Mouse (Mus musculus): Measurements from ENCODE around the gene Sult1c2. TPM values are rescaled to one million over a fixed set of nuclear protein-coding genes. Genes with fewer than 3 reads are reported as not detected.
"Not testable (repeated sequence)": the region's sequence is repeated elsewhere in the genome, so short reads cannot be mapped to it uniquely, and the experiment has no call there.

The Sult1c2 gene
- polyA plus RNA-seq (2015; fragmentation: Nextera tagmentation; extraction: Ambion mirVana), result 0.93 and 2.1 TPM in 2 replicates

- Histone ChIP-seq H3K9me3 (ENCODE audit: control insufficient read depth) (no peaks in the 10 kb centered on the region), H3K27ac (ENCODE audit: low read depth, low read length) (no peak within 1 kb of the TSS), H3K36me3 (ENCODE audit: control insufficient read depth, insufficient read depth) (no peaks in the 10 kb centered on the region), H3K9ac (ENCODE audit: low read depth, low read length) (no peak within 1 kb of the TSS), H3K4me1 (replicated peaks; ENCODE audit: control insufficient read depth, insufficient read depth, low read length) (no peaks in the 10 kb centered on the region), H3K4me2 (replicated peaks; ENCODE audit: low read depth) (0 out of 2 replicates have a peak within 1 kb of the TSS, but pooled peaks have one; percentile 3), H3K27me3 (replicated peaks; ENCODE audit: control insufficient read depth, insufficient read depth, low read length) (no peaks in the 10 kb centered on the region), H3K4me3 (ENCODE audit: low read depth, low read length) (no peak within 1 kb of the TSS)
- WGBS, result 50% methylated on average over 4 of the region's 4 CpGs
- TF ChIP-seq CTCF (IDR thresholded peaks at IDR 0.05; ENCODE audit: low read depth), result no peak
- ATAC-seq, result peak; percentile 83
Observed at GRCm38 (mm10) chr17:53846206-53846605, at the start of gene Sult1c2. Sult1c2 (minus strand) TSS chr17:53846339.

- not testable (repeated sequence) for H3K36me3 ChIP-seq (ENCODE audit: control insufficient read depth, insufficient read depth); H3K27ac ChIP-seq (ENCODE audit: low read depth, low read length); ATAC-seq; H3K9ac ChIP-seq (ENCODE audit: low read depth, low read length); H3K4me3 ChIP-seq (ENCODE audit: low read depth, low read length); H3K9me3 ChIP-seq (ENCODE audit: control insufficient read depth); H3K4me2 ChIP-seq (replicated peaks; ENCODE audit: low read depth); H3K4me1 ChIP-seq (replicated peaks; ENCODE audit: control insufficient read depth, insufficient read depth, low read length); H3K27me3 ChIP-seq (replicated peaks; ENCODE audit: control insufficient read depth, insufficient read depth, low read length)
- WGBS, result 83% methylated on average over 7 of the region's 7 CpGs
Observed at GRCm38 (mm10) chr17:53879006-53879675, 33.0 kb upstream of the Sult1c2 start.

- no peaks in the 10 kb centered on the region for H3K36me3 ChIP-seq (ENCODE audit: control insufficient read depth, insufficient read depth)
- no peaks in the 10 kb centered on the region for H3K9me3 ChIP-seq (ENCODE audit: control insufficient read depth)
- H3K27me3 ChIP-seq (replicated peaks; ENCODE audit: control insufficient read depth, insufficient read depth, low read length), result no peaks in the 10 kb centered on the region
- no peaks in the 10 kb centered on the region for H3K4me1 ChIP-seq (replicated peaks; ENCODE audit: control insufficient read depth, insufficient read depth, low read length)
- WGBS, result 67% methylated on average over 2 of the region's 2 CpGs
- H3K9ac ChIP-seq (ENCODE audit: low read depth, low read length), result no peak overlapping the region
- no peak for TF ChIP-seq CTCF (IDR thresholded peaks at IDR 0.05; ENCODE audit: low read depth)
- no peak overlapping the region for H3K4me3 ChIP-seq (ENCODE audit: low read depth, low read length)
- ATAC-seq, result no peak
- no peak overlapping the region for H3K4me2 ChIP-seq (replicated peaks; ENCODE audit: low read depth)
- H3K27ac ChIP-seq (ENCODE audit: low read depth, low read length), result no peak overlapping the region
Observed at GRCm38 (mm10) chr17:53874433-53874832, 28.3 kb upstream of the Sult1c2 start.

GRCm38 (mm10) chr17:53872192-53872591, 26.1 kb upstream of the Sult1c2 start:
- Histone ChIP-seq H3K36me3 (ENCODE audit: control insufficient read depth, insufficient read depth) (no peaks in the 10 kb centered on the region), H3K4me2 (replicated peaks; ENCODE audit: low read depth) (no peak overlapping the region), H3K9ac (ENCODE audit: low read depth, low read length) (no peak overlapping the region), H3K27ac (ENCODE audit: low read depth, low read length) (no peak overlapping the region), H3K9me3 (ENCODE audit: control insufficient read depth) (no peaks in the 10 kb centered on the region), H3K4me3 (ENCODE audit: low read depth, low read length) (no peak overlapping the region), H3K27me3 (replicated peaks; ENCODE audit: control insufficient read depth, insufficient read depth, low read length) (no peaks in the 10 kb centered on the region), H3K4me1 (replicated peaks; ENCODE audit: control insufficient read depth, insufficient read depth, low read length) (no peaks in the 10 kb centered on the region)
- no peak for ATAC-seq
- no peak for TF ChIP-seq CTCF (IDR thresholded peaks at IDR 0.05; ENCODE audit: low read depth)
- WGBS, result 82% methylated on average over 3 of the region's 3 CpGs

- TF ChIP-seq CTCF (IDR thresholded peaks at IDR 0.05; ENCODE audit: low read depth), result no peak
- H3K4me3 ChIP-seq (ENCODE audit: low read depth, low read length), result no peak overlapping the region
- no peak overlapping the region for H3K27ac ChIP-seq (ENCODE audit: low read depth, low read length)
- H3K9ac ChIP-seq (ENCODE audit: low read depth, low read length), result no peak overlapping the region
- no peaks in the 10 kb centered on the region for H3K9me3 ChIP-seq (ENCODE audit: control insufficient read depth)
- no peaks in the 10 kb centered on the region for H3K27me3 ChIP-seq (replicated peaks; ENCODE audit: control insufficient read depth, insufficient read depth, low read length)
- ATAC-seq, result no peak
- no peak overlapping the region for H3K4me2 ChIP-seq (replicated peaks; ENCODE audit: low read depth)
- H3K36me3 ChIP-seq (ENCODE audit: control insufficient read depth, insufficient read depth), result no peaks in the 10 kb centered on the region
- H3K4me1 ChIP-seq (replicated peaks; ENCODE audit: control insufficient read depth, insufficient read depth, low read length), result no peaks in the 10 kb centered on the region
Observed at GRCm38 (mm10) chr17:53869931-53870330, 23.8 kb upstream of the Sult1c2 start.

GRCm38 (mm10) chr17:53865260-53865955, 19.3 kb upstream of the Sult1c2 start:
- Histone ChIP-seq H3K9me3 (ENCODE audit: control insufficient read depth) (no peaks in the 10 kb centered on the region), H3K27ac (ENCODE audit: low read depth, low read length) (no peak overlapping the region), H3K27me3 (replicated peaks; ENCODE audit: control insufficient read depth, insufficient read depth, low read length) (no peaks in the 10 kb centered on the region), H3K4me3 (ENCODE audit: low read depth, low read length) (no peak overlapping the region), H3K36me3 (ENCODE audit: control insufficient read depth, insufficient read depth) (no peaks in the 10 kb centered on the region), H3K9ac (ENCODE audit: low read depth, low read length) (no peak overlapping the region), H3K4me1 (replicated peaks; ENCODE audit: control insufficient read depth, insufficient read depth, low read length) (no peaks in the 10 kb centered on the region), H3K4me2 (replicated peaks; ENCODE audit: low read depth) (no peak overlapping the region; the same call in 1 of the 2 replicates)
- no peak for TF ChIP-seq CTCF (IDR thresholded peaks at IDR 0.05; ENCODE audit: low read depth)
- ATAC-seq, result peak; percentile 45; the same call in 1 of the 2 replicates
- 38% methylated on average over 6 of the region's 6 CpGs for WGBS

All from intestine, postnatal 0 days (tissue).